Mouse (Mus musculus): Measurements from ENCODE around the gene Dmrtb1. TPM values are rescaled to one million over a fixed set of nuclear protein-coding genes. Genes with fewer than 3 reads are reported as not detected.

The Dmrtb1 gene
- 0.20 and 0.36 TPM in 2 replicates for polyA plus RNA-seq (2012; rRNA removed; ENCODE audit: low replicate concordance)

GRCm38 (mm10) chr4:107684130-107684529 is at the start of gene Dmrtb1:
Gene Dmrtb1 (minus strand): TSS chr4:107684230.

Other genes with a start within 250 kb of the Dmrtb1 start
- gene Glis1, start 249.6 kb downstream of the Dmrtb1 start, polyA plus RNA-seq (2012; rRNA removed; ENCODE audit: low replicate concordance): 1.9 and 3.6 TPM in 2 replicates
- 2.9 and 7.3 TPM in 2 replicates for gene Lrp8, start 118.0 kb upstream of the Dmrtb1 start, polyA plus RNA-seq (2012; rRNA removed; ENCODE audit: low replicate concordance)
- 15.0 and 26.2 TPM in 2 replicates for gene Magoh, start 195.5 kb upstream of the Dmrtb1 start, polyA plus RNA-seq (2012; rRNA removed; ENCODE audit: low replicate concordance)
- gene 0610037L13Rik, start 205.6 kb upstream of the Dmrtb1 start, polyA plus RNA-seq (2012; rRNA removed; ENCODE audit: low replicate concordance): 20.6 and 46.5 TPM in 2 replicates
- 228 and 369 TPM in 2 replicates for gene Cpt2, start 239.4 kb upstream of the Dmrtb1 start, polyA plus RNA-seq (2012; rRNA removed; ENCODE audit: low replicate concordance)

All from mammary gland, adult 2 months (tissue).